Mouse (Mus musculus): ENCODE results near the gene Atp8a2.
"Not testable (repeated sequence)": the region's sequence is repeated elsewhere in the genome, so short reads cannot be mapped to it uniquely, and the experiment has no call there.

The Atp8a2 gene

GRCm38 (mm10) chr14:60001801-60002200, 195.2 kb downstream of the Atp8a2 start:
- no peak for DNase-seq

- peak; percentile 11 to 26 for DNase-seq
Measured at GRCm38 (mm10) chr14:59988860-59989259, 208.1 kb downstream of the Atp8a2 start.

GRCm38 (mm10) chr14:59987975-59988374, 209.0 kb downstream of the Atp8a2 start:
- no peak for DNase-seq

- no peak for DNase-seq
Measured at GRCm38 (mm10) chr14:59978007-59978406, 219.0 kb downstream of the Atp8a2 start.

GRCm38 (mm10) chr14:59971221-59971730, 225.7 kb downstream of the Atp8a2 start:
- no peak for DNase-seq

- peak; percentile 30 to 34 for DNase-seq
Measured at GRCm38 (mm10) chr14:59969485-59970134, 227.4 kb downstream of the Atp8a2 start.

- no peak for DNase-seq
Measured at GRCm38 (mm10) chr14:59967847-59968550, 229.0 kb downstream of the Atp8a2 start.

GRCm38 (mm10) chr14:59966981-59967380, 230.0 kb downstream of the Atp8a2 start:
- DNase-seq, result no peak

- DNase-seq, result no peak
Measured at GRCm38 (mm10) chr14:59964569-59964968, 232.4 kb downstream of the Atp8a2 start.

GRCm38 (mm10) chr14:59960961-59961360, 236.0 kb downstream of the Atp8a2 start:
- DNase-seq, result no peak

- DNase-seq, result peak; percentile 27 to 50
Measured at GRCm38 (mm10) chr14:59960214-59960890, 236.6 kb downstream of the Atp8a2 start.

GRCm38 (mm10) chr14:59959723-59960122, 237.3 kb downstream of the Atp8a2 start:
- peak in 1 of 2 experiments; percentile 35 for DNase-seq

GRCm38 (mm10) chr14:59949983-59950382, 247.0 kb downstream of the Atp8a2 start:
- no peak for DNase-seq

- DNase-seq, result peak; percentile 87 to 91
Measured at GRCm38 (mm10) chr14:59942864-59943611, 253.9 kb downstream of the Atp8a2 start.

- no peak for DNase-seq
Measured at GRCm38 (mm10) chr14:59942199-59942598, 254.8 kb downstream of the Atp8a2 start.

GRCm38 (mm10) chr14:59932355-59932754, 264.6 kb downstream of the Atp8a2 start:
- no peak for DNase-seq

GRCm38 (mm10) chr14:59931412-59932058, 265.4 kb downstream of the Atp8a2 start:
- no peak for DNase-seq

GRCm38 (mm10) chr14:59929190-59929589, 267.8 kb downstream of the Atp8a2 start:
- not testable (repeated sequence) for DNase-seq

GRCm38 (mm10) chr14:59928781-59929180, 268.2 kb downstream of the Atp8a2 start:
- DNase-seq, result no peak

GRCm38 (mm10) chr14:59927804-59928203, 269.2 kb downstream of the Atp8a2 start:
- DNase-seq, result no peak

GRCm38 (mm10) chr14:59919865-59920264, 277.1 kb downstream of the Atp8a2 start:
- no peak for DNase-seq

GRCm38 (mm10) chr14:59903484-59904130, 293.4 kb downstream of the Atp8a2 start:
- DNase-seq, result no peak

All from kidney, postnatal 4 days (tissue).